Mouse (Mus musculus): ENCODE data around the gene Ccl3.

The Ccl3 gene
- long read RNA-seq, experiment 1, partial matches to known transcripts: 0 of 1 reads
- long read RNA-seq, experiment 1, other reads (novel, unspliced or antisense): 1 of 1 reads
- long read RNA-seq, experiment 2: 0 reads

DNA sequence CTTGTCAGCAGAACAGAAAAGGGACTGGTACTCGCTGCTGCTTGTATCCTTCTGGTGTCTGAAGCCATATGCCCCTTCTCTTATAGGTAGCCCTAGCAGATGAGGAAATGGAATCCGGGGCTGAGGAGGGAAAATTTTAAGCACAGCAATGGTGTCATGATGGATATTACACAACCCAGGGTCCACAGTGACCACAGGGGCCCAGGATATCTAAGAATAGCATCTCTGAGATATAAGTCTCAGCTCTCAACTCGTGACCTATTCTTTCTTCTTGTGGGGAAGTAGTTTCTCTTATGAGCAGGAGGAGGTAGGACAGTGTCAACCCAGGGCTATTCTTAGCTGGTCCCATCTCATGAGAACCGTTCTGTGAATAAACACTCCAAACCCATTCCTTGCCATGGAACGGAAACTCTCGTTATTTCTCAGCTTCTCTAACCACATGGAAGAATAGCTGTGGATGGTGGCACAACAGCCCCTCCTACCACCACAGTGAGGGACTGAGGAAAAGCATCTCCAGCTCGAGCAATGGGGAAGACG is at the start of gene Ccl3:
Gene Ccl3 (minus strand): TSS at position 51 of the 537 bp plus-strand sequence.
- intact Hi-C loops (cut with DNase I): no loop called here

DNA sequence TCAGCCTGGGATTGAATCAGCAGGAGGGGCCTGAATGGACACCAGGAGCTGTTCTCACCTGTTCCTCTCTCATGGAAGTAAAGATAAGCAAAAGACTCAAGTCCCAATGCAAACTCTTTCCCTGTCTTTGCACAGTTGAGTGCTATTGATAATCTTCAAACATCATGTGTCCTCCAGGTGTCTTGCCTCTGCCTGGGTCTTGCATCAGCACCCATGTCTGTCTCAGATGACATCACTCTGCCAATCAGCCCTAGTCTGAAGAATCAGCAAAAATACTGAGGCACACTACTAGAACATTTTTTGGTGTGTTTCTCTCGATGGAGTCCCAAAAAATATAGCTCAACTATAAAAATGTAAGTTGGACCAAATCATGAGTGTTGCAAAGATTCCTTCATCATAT is 42.9 kb upstream of the Ccl3 start:
- intact Hi-C loops (cut with DNase I): no loop called here

DNA sequence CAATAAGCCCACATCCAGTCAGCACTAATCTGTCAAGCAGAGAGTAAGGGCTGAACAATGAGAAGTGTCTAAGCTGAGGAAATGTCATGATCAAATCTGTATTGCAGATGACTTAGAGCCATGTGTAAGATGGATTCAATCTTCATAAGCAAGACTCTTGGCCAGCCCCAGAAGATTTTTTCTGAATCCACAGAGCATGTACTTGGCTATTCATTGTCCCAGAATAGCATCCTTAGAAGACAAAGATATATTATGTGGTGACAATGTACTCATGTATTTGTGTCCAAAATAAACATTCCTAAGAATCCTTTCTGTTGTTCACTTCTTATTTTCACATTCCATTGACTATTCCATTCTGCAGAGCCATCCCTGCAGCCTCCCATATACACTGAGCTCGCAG is 40.8 kb upstream of the Ccl3 start:
- intact Hi-C loops (cut with DNase I): no loop called here

- intact Hi-C loops (cut with DNase I): no loop called here
Observed at GRCm38 (mm10) chr11:83675665-83676064, 26.5 kb upstream of the Ccl3 start.

DNA sequence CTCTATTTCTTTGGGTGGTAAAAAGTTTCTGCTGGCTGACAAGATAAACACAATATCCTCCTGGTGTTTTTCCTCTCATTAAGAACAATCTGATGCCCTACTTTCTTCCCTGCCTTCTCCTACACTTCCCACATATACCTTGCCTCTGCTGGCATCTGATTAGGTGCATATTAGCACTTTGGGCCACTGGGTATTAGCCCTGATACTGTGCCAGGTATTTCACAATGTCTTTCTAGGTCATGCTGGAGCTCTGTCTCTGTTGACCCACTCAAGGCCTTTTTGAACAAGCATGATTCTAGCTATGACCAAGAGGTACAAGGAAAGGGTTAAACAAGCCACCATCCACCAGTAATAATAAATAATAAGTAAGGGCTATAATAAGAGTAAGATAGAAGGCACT is 22.6 kb upstream of the Ccl3 start:
- intact Hi-C loops (cut with DNase I): no loop called here

DNA sequence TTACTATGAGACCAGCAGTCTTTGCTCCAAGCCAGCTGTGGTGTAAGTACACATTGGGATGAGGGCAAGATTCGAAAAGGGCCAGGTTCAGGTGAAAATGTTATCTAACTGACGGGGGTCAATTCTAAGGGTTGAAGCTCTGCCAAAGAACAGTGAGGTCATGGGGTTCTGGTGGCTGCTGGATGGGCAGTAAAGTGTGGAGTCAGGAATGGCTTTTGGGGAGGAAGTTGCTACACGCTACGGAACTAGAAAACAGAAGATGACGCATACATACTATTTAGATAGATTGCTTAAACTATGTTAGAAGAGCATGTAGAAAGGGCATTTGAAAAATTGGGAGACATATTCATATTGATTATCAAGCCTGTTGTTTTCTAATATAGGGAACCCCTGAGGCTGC is 14.4 kb upstream of the Ccl3 start:
- intact Hi-C loops (cut with DNase I): no loop called here

GRCm38 (mm10) chr11:83662204-83662603 is 13.0 kb upstream of the Ccl3 start, which contains the start of gene Ccl4:
Gene Ccl4 (plus strand): TSS chr11:83662584.
- intact Hi-C loops (cut with DNase I): no loop called here

GRCm38 (mm10) chr11:83658797-83659196 is 9.6 kb upstream of the Ccl3 start:
- intact Hi-C loops (cut with DNase I): no loop called here

DNA sequence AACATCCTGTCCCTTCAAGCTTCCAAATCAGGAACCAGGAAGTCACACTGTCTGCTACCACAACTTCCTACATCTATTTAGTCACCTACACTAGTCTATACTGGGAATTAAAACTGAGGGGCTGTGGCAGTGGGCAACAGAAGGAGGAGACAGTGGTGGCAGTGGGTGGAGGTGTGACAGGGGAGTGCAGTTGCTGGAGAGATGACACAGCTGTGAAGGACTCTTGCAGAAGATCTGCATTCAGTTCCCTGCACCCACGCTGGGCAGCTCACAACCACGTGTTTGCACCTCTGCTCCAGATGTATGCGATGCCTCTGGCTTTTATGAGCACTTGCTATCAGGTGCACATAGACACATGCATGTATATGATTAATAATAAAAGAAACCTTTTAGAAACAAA is 8.4 kb upstream of the Ccl3 start:
- intact Hi-C loops (cut with DNase I): no loop called here

DNA sequence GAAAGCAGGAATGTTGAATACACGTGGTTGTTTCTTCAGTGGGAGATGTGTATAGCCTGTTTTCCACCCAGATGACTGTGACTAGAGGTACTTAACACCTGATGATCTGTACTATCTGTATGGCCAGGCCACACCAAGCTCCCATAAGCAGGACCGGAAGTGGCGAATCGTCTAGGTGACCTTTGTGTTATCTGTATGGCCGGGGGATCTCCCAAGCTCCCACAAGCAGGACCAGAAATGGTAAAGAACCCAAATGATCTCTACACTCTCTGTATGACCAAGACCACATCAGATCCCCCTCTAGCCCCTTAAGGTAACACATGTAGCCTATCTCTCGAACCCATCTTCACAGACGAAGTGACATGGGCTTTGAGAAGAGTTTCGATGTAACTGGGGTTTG is 5.5 kb upstream of the Ccl3 start:
- intact Hi-C loops (cut with DNase I): no loop called here

DNA sequence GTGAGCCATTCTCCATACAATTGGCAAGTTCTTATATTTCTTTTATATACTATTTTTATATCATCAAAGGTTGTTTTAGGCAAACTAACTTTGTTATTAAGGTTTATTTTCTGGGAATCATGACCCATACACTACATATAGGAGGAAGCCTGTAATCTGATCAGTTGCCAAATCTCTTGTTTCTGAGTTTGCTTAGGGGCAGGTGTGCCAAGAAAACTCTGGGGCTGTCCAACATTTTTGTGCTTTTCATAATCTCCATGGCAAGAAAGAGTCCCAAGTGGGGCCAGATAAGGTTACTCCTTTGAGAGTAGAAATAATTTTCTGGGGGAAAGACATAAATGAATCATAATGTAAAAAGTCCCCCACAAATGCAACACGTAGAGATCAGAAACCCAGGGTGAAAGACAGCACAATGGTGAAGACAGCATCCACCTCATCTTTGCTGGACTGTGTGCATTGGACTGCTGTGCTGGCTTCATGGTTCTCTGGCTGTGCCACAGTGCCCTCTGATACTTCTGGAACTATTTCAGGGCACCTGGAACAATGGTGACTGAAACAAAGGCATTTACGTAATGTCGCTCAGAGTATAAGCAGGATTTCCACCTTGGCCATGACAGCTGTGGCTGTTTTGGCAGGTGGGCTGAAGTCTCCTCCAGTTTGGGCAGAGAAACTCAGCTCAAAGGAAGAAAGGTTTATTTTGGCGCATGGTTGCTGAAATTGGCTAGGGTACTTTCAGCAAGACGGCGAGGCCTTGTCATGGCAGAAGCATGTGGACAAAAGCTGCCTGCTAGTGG is 2.6 kb downstream of the Ccl3 start:
- intact Hi-C loops (cut with DNase I): no loop called here

GRCm38 (mm10) chr11:83645521-83645920 is 3.6 kb downstream of the Ccl3 start, which contains the start of gene Rpl9-ps1:
Gene Rpl9-ps1 (minus strand): TSS chr11:83645621.
- intact Hi-C loops (cut with DNase I): no loop called here

GRCm38 (mm10) chr11:83641216-83641615 is 7.9 kb downstream of the Ccl3 start:
- intact Hi-C loops (cut with DNase I): no loop called here

GRCm38 (mm10) chr11:83640141-83640540 is 9.0 kb downstream of the Ccl3 start:
- intact Hi-C loops (cut with DNase I): no loop called here

- intact Hi-C loops (cut with DNase I): no loop called here
Observed at GRCm38 (mm10) chr11:83639533-83639932, 9.6 kb downstream of the Ccl3 start.

GRCm38 (mm10) chr11:83638934-83639333 is 10.2 kb downstream of the Ccl3 start:
- intact Hi-C loops (cut with DNase I): no loop called here

- intact Hi-C loops (cut with DNase I): no loop called here
Observed at GRCm38 (mm10) chr11:83636742-83637235, 12.4 kb downstream of the Ccl3 start.

- intact Hi-C loops (cut with DNase I): no loop called here
Observed at GRCm38 (mm10) chr11:83634898-83635297, 14.3 kb downstream of the Ccl3 start.

DNA sequence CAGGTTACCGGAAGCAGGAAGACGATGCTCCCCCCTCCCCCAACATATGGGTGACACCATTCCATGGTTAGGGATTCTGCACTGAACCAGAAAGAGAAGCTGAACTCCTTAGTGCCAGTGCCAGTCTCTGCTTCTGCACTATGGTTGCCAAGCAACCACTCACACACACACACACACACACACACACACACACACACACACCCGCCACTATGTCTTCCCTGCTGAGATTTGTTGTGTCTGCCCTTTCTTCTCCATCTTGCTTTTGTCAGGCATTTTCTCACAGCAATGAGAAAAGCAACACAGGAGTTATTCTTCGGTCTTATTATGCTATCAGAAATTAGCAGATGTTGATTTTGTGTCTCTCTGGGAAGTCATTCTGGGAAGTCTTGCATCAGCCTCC is 14.7 kb downstream of the Ccl3 start:
- intact Hi-C loops (cut with DNase I): no loop called here

GRCm38 (mm10) chr11:83632744-83633143 is 16.4 kb downstream of the Ccl3 start:
- intact Hi-C loops (cut with DNase I): no loop called here

DNA sequence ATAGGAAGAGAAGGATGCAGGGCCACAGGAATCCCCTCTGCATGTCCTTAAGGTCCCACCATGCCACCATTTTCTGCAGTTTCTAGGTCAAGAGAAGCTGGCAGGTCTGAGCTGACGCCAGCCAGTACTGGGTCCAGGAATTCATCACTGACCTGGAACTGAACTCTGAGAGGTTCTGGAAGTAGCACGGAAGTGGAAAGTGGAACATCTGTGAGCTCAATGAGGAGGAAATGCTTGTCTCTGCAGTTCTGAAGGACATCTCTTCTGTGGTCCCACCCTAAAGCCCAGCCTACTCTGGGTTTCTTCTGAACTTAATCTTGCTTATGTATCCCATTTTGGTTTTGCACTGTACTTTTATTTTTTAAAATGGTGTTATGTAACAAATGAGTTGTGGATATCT is 18.1 kb downstream of the Ccl3 start:
- intact Hi-C loops (cut with DNase I): no loop called here

- intact Hi-C loops (cut with DNase I): no loop called here
Observed at GRCm38 (mm10) chr11:83630630-83631029, 18.5 kb downstream of the Ccl3 start.

DNA sequence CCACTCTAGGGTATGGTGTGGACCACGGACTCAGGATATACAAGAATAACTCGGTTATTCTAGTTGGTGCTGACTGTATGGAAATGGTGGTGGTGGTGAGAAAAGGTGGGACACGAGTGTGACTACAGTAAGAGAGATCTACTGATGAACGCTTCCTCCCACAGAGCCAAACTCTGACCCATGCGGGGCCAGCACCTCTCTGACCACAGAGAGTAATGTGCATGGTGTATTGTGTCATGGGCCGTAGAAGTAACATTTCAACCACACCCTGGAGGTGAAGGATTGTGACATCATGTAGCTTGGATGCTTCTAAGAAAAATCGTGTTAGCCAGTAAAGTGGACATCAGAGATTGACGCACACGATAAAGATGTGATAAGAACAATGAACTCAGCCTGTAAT is 20.3 kb downstream of the Ccl3 start:
- intact Hi-C loops (cut with DNase I): no loop called here

Data from adrenal gland (tissue).